In the genomic region with DNA sequence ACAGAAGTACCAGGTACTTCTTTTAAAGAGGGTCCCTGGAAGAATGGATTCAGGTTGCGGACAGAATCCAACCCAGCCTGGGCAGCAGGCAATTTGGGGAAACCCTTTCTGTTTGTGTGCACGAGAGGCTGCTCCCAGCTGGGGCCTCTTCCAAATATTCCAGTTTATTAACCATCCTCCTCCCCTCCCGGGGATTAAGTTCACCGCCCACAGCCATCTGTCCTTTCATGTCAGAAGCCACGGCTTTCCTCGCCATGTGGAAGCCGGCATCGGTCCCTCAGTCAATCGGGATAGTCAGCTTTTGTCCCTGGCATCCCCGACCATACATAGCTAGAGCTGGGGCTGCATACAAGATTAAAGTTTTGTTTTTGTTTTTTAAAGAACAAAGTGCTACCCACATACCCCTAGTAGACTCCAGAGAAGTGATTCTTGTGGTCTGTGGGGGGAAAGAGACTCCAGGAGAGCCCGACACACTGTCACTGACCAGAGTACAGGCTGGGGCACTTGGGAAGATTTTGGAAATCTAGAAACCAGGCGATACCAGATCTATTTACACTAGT, we compare ENCODE assay signal across 8 mouse cellular contexts.
A peak's percentile ranks its signal among the peaks of the same experiment; 100 is the strongest.
DNase-seq lines count a peak whose midpoint lies in the region; ATAC-seq and TF ChIP-seq lines count a peak whose summit lies in the region.

No protein-coding gene starts in this region.

- H3K4me3 ChIP-seq in kidney, embryonic 15.5 days (replicated peaks), result no peak overlapping the region
- H3K4me3 ChIP-seq in hindbrain, embryonic 14.5 days (replicated peaks; ENCODE audit: low read length), result no peak overlapping the region
- H3K4me3 ChIP-seq in myocyte, result no peak overlapping the region

- 0 out of 2 replicates have a peak overlapping the region, but pooled peaks have one; percentile 6 for H3K9ac ChIP-seq in kidney, embryonic 15.5 days
- 0 out of 2 replicates have a peak overlapping the region, but pooled peaks have one; percentile 11 for H3K9ac ChIP-seq in hindbrain, embryonic 14.5 days

- no peaks in the 10 kb centered on the region for H3K9me3 ChIP-seq in kidney, embryonic 15.5 days (replicated peaks)
- no peaks in the 10 kb centered on the region for H3K9me3 ChIP-seq in hindbrain, embryonic 14.5 days (ENCODE audit: control insufficient read depth, low read length)

- peak overlapping the region; percentile 33 for H3K27ac ChIP-seq in kidney, embryonic 15.5 days
- peak overlapping the region; percentile 73 for H3K27ac ChIP-seq in hindbrain, embryonic 14.5 days

- H3K4me2 ChIP-seq in kidney, embryonic 15.5 days, result peak overlapping the region; percentile 19; the same call in 1 of the 2 replicates
- no peak overlapping the region; the same call in 1 of the 2 replicates for H3K4me2 ChIP-seq in hindbrain, embryonic 14.5 days (replicated peaks)
- peak overlapping the region; percentile 81 for H3K4me2 ChIP-seq in myocyte (ENCODE audit: low read depth)

- H3ac ChIP-seq in myocyte (ENCODE audit: control insufficient read depth, insufficient read length), result no peak overlapping the region

- no peak for TF ChIP-seq POLR2A in myocyte (IDR thresholded peaks at IDR 0.05; ENCODE audit: insufficient read length, low read depth)

- no peak for DNase-seq in kidney, adult 11 months
- DNase-seq in cerebellum, postnatal 10 days, result peak; percentile 85 to 90
- DNase-seq in hindbrain, embryonic 14.5 days (ENCODE audit: low spot score), result no peak
- no peak for DNase-seq in adrenal gland, adult (ENCODE audit: inconsistent age in 2 of 2, low spot score in 1 of 2)
- DNase-seq in frontal cortex, postnatal 36 days (ENCODE audit: low spot score in 2 of 2), result no peak

- H3K36me3 ChIP-seq in kidney, embryonic 15.5 days, result no peaks in the 10 kb centered on the region
- no peaks in the 10 kb centered on the region for H3K36me3 ChIP-seq in hindbrain, embryonic 14.5 days (replicated peaks; ENCODE audit: control insufficient read depth, insufficient read depth)
- no peaks in the 10 kb centered on the region for H3K36me3 ChIP-seq in myocyte (ENCODE audit: control insufficient read depth, insufficient read depth)

- H3K79me2 ChIP-seq in myocyte (ENCODE audit: control insufficient read depth, insufficient read depth), result peaks cover 95% of the 10 kb centered on the region

- no peak for ATAC-seq in kidney, embryonic 15.5 days (replicated peaks; ENCODE audit: low FRiP score)
- ATAC-seq in hindbrain, embryonic 14.5 days (ENCODE audit: low FRiP score), result no peak
- ATAC-seq in monocyte, adult 5-6 weeks (replicated peaks; ENCODE audit: insufficient number of reproducible peaks, low FRiP score, low TSS enrichment, poor library complexity, severe bottlenecking), result no peak

- 35% methylated on average over 12 of the region's 12 CpGs for WGBS in kidney, embryonic 15.5 days
- 20% methylated on average over 12 of the region's 12 CpGs for WGBS in hindbrain, embryonic 14.5 days

- H3K27me3 ChIP-seq in kidney, embryonic 15.5 days, result no peaks in the 10 kb centered on the region
- no peaks in the 10 kb centered on the region for H3K27me3 ChIP-seq in hindbrain, embryonic 14.5 days (ENCODE audit: control insufficient read depth, insufficient read depth, low read length)
- no peaks in the 10 kb centered on the region for H3K27me3 ChIP-seq in myocyte (ENCODE audit: control insufficient read depth, insufficient read depth, insufficient read length)

- peaks cover 77% of the 10 kb centered on the region for H3K4me1 ChIP-seq in kidney, embryonic 15.5 days
- H3K4me1 ChIP-seq in hindbrain, embryonic 14.5 days (replicated peaks; ENCODE audit: control insufficient read depth, insufficient read depth, low read length), result peaks cover 74% of the 10 kb centered on the region

TF ChIP-seq in myocyte, 11 proteins besides CTCF, POLR2A, EP300 and RAD21:
- no peak for TF ChIP-seq REST (IDR thresholded peaks at IDR 0.05; ENCODE audit: insufficient read depth, insufficient read length)
- peak; percentile 50 for TF ChIP-seq TCF3 (IDR thresholded peaks at IDR 0.05; ENCODE audit: insufficient read length, low read depth)
- TF ChIP-seq TCF12 (IDR thresholded peaks at IDR 0.05; ENCODE audit: insufficient read depth, poor library complexity, severe bottlenecking), result peak; percentile 70
- TF ChIP-seq MYOD1 (IDR thresholded peaks at IDR 0.05; ENCODE audit: control insufficient read depth in 1 of 3, insufficient read length in 2 of 3, low read depth in 2 of 3), result peak; percentile 93 to 96 (median 94)
- TF ChIP-seq USF1 (IDR thresholded peaks at IDR 0.05; ENCODE audit: low read depth), result no peak
- TF ChIP-seq MYOG (IDR thresholded peaks at IDR 0.05; ENCODE audit: control insufficient read depth in 1 of 3, insufficient read depth in 1 of 3, insufficient read length in 2 of 3, low read depth in 2 of 3), result peak in 2 of 3 experiments; percentile 38 to 61
- no peak for TF ChIP-seq MAX (IDR thresholded peaks at IDR 0.05; ENCODE audit: low read depth)
- no peak for TF ChIP-seq POLR2AphosphoS2 (IDR thresholded peaks at IDR 0.05; ENCODE audit: insufficient read length, low read depth)
TF ChIP-seq in myocyte: peak in this region for 4.

Comparison
In these comparisons a context has a peak if more than half of its experiments do, and no peak if none do; other contexts are left out.
1. DNase-seq: peak in cerebellum, postnatal 10 days (2 of 2); none in kidney, adult 11 months (single experiment), hindbrain, embryonic 14.5 days (single experiment), adrenal gland, adult (0 of 2) and frontal cortex, postnatal 36 days (0 of 2).